Mouse (Mus musculus) left cerebral cortex, postnatal 25 days (tissue): ENCODE data around the gene Isca2. TPM values are rescaled to one million over a fixed set of nuclear protein-coding genes. Genes with fewer than 3 reads are reported as not detected.
A peak's percentile ranks its signal among the peaks of the same experiment; 100 is the strongest.

ENCODE experiments used
- DNase-seq, 2 experiments: peaks; one replicate each; pipeline ENCODE4 v3.0.0; 2022; ENCODE audit warnings: low spot score in 2 of 2, mixed read lengths in 1 of 2
- intact Hi-C: fragments of 180-260 bp; cut with DNase I; formaldehyde crosslinking; loops from one replicate; pipeline ENCODE4 v1.15.1; 2025
- total RNA-seq, 2 experiments: library from RNA; stranded (reverse); gene quantifications; 2 replicates each; pipeline ENCODE4 v1.2.3; 2021

Isca2 gene
- 10 to 100 TPM; 51.5 to 61.1 TPM for total RNA-seq

- peak; percentile 95 to 99 for DNase-seq
- intact Hi-C loops: no loop called here
Measured at GRCm38 (mm10) chr12:84772726-84773441, at the start of gene Isca2, which contains the start of gene Npc2. Gene Isca2 (plus strand): TSS chr12:84773251. Gene Npc2 (minus strand): TSS chr12:84773152.

- intact Hi-C loops: no loop called here
- DNase-seq: no peak
Measured at GRCm38 (mm10) chr12:84726391-84726790, 46.7 kb upstream of the Isca2 start.

GRCm38 (mm10) chr12:84726986-84727385 is 46.1 kb upstream of the Isca2 start:
- intact Hi-C loops: no loop called here
- no peak for DNase-seq

GRCm38 (mm10) chr12:84727434-84727833 is 45.6 kb upstream of the Isca2 start:
- no peak for DNase-seq
- intact Hi-C loops: no loop called here

GRCm38 (mm10) chr12:84728421-84728820 is 44.6 kb upstream of the Isca2 start:
- intact Hi-C loops: no loop called here
- no peak for DNase-seq

GRCm38 (mm10) chr12:84733366-84733765 is 39.7 kb upstream of the Isca2 start:
- no peak for DNase-seq
- intact Hi-C loops: no loop called here

- intact Hi-C loops: no loop called here
- DNase-seq: no peak
Measured at GRCm38 (mm10) chr12:84743496-84743895, 29.6 kb upstream of the Isca2 start.

GRCm38 (mm10) chr12:84745700-84746099 is 27.4 kb upstream of the Isca2 start:
- intact Hi-C loops: no loop called here
- no peak for DNase-seq

GRCm38 (mm10) chr12:84748134-84748533 is 24.9 kb upstream of the Isca2 start:
- intact Hi-C loops: no loop called here
- no peak for DNase-seq

- DNase-seq: no peak
- intact Hi-C loops: loop anchor here (5.0 kb wide), 1 partner anchor 78 kb away; no protein-coding TSS in a partner anchor
Measured at GRCm38 (mm10) chr12:84750661-84751060, 22.4 kb upstream of the Isca2 start.

GRCm38 (mm10) chr12:84752131-84752977 is 20.7 kb upstream of the Isca2 start:
- peak; percentile 32 to 37 for DNase-seq
- intact Hi-C loops: loop anchor here (5.0 kb wide), 1 partner anchor 80 kb away; no protein-coding TSS in a partner anchor

- intact Hi-C loops: loop anchor here (1.0 kb wide), 1 partner anchor 101 kb away; no protein-coding TSS in a partner anchor
- DNase-seq: peak; percentile 39 to 41
Measured at GRCm38 (mm10) chr12:84755008-84755695, 17.9 kb upstream of the Isca2 start.

GRCm38 (mm10) chr12:84756016-84756415 is 17.0 kb upstream of the Isca2 start:
- peak; percentile 49 to 95 for DNase-seq
- intact Hi-C loops: no loop called here

GRCm38 (mm10) chr12:84759063-84759462 is 14.0 kb upstream of the Isca2 start:
- no peak for DNase-seq
- intact Hi-C loops: no loop called here

- DNase-seq: no peak
- intact Hi-C loops: no loop called here
Measured at GRCm38 (mm10) chr12:84762532-84762931, 10.5 kb upstream of the Isca2 start.

GRCm38 (mm10) chr12:84763577-84764218 is 9.4 kb upstream of the Isca2 start:
- DNase-seq: no peak
- intact Hi-C loops: no loop called here

GRCm38 (mm10) chr12:84764756-84765155 is 8.3 kb upstream of the Isca2 start:
- peak in 1 of 2 experiments; percentile 39 for DNase-seq
- intact Hi-C loops: no loop called here

- intact Hi-C loops: no loop called here
- DNase-seq: no peak
Measured at GRCm38 (mm10) chr12:84765506-84765905, 7.5 kb upstream of the Isca2 start.

GRCm38 (mm10) chr12:84766113-84766735 is 6.8 kb upstream of the Isca2 start:
- DNase-seq: no peak
- intact Hi-C loops: no loop called here
